In genomic region chr19:4190831-4191334, GRCm38 (mm10) we compare ENCODE assay signal across 8 mouse cellular contexts. TPM values are rescaled to one million over a fixed set of nuclear protein-coding genes. Genes with fewer than 3 reads are reported as not detected.
DNase-seq lines count a peak whose midpoint lies in the region; ATAC-seq and TF ChIP-seq lines count a peak whose summit lies in the region.

Gene Tbc1d10c, minus strand, starts transcription at chr19:4191284.

- H3K4me2 ChIP-seq in limb, embryonic 15.5 days: peak within 1 kb of the TSS; percentile 76
- H3K4me2 ChIP-seq in midbrain, embryonic 16.5 days (ENCODE audit: low read length): peak within 1 kb of the TSS; percentile 75

- H3K9me3 ChIP-seq in limb, embryonic 15.5 days: no peaks in the 10 kb centered on the region
- no peaks in the 10 kb centered on the region for H3K9me3 ChIP-seq in midbrain, embryonic 16.5 days (replicated peaks; ENCODE audit: control insufficient read depth, low read length, poor library complexity, severe bottlenecking)

- TF ChIP-seq POLR2A in testis, adult 2 months (IDR thresholded peaks at IDR 0.05; ENCODE audit: control insufficient read depth, low read depth, low read length): no peak

- peak within 1 kb of the TSS; percentile 91 for H3K4me3 ChIP-seq in testis, adult 2 months (ENCODE audit: control insufficient read depth, low read depth, low read length)
- peak within 1 kb of the TSS; percentile 89 for H3K4me3 ChIP-seq in limb, embryonic 15.5 days
- peak within 1 kb of the TSS; percentile 95 for H3K4me3 ChIP-seq in midbrain, embryonic 16.5 days (ENCODE audit: low read depth, low read length)

- 51% methylated on average over 4 of the region's 4 CpGs for WGBS in limb, embryonic 15.5 days
- 74% methylated on average over 4 of the region's 4 CpGs for WGBS in midbrain, embryonic 16.5 days

- intact Hi-C loops in left cerebral cortex, postnatal 25 days (cut with DNase I): no loop called here

- H3K36me3 ChIP-seq in testis, adult 2 months (ENCODE audit: control insufficient read depth, insufficient read depth, low read length): no peaks in the 10 kb centered on the region
- H3K36me3 ChIP-seq in limb, embryonic 15.5 days: peaks cover 27% of the 10 kb centered on the region
- H3K36me3 ChIP-seq in midbrain, embryonic 16.5 days (ENCODE audit: control insufficient read depth, insufficient read depth, low read length): peaks cover 11% of the 10 kb centered on the region

- H3K27ac ChIP-seq in testis, adult 2 months (ENCODE audit: control insufficient read depth, insufficient read depth, low read depth, low read length): peak within 1 kb of the TSS; percentile 75
- peak within 1 kb of the TSS; percentile 98 for H3K27ac ChIP-seq in limb, embryonic 15.5 days
- peak within 1 kb of the TSS; percentile 89 for H3K27ac ChIP-seq in midbrain, embryonic 16.5 days (ENCODE audit: low read length)

- ATAC-seq in granulocyte monocyte progenitor cell, adult 5-6 weeks (replicated peaks; ENCODE audit: poor library complexity, severe bottlenecking): peak; percentile 62
- ATAC-seq in limb, embryonic 15.5 days (ENCODE audit: insufficient number of reproducible peaks, low FRiP score, low TSS enrichment, low read depth): no peak
- no peak for ATAC-seq in midbrain, embryonic 16.5 days

- DNase-seq in testis, postnatal 14 days (ENCODE audit: low spot score): no peak
- peak; percentile 88 to 96 for DNase-seq in thymus, postnatal 36 days
- no peak for DNase-seq in urinary bladder, postnatal 10 days (ENCODE audit: low spot score)
- no peak for DNase-seq in left cerebral cortex, postnatal 25 days (ENCODE audit: low spot score in 2 of 2)

- H3K4me1 ChIP-seq in testis, adult 2 months (ENCODE audit: control insufficient read depth, insufficient read depth, low read length): peaks cover 11% of the 10 kb centered on the region
- peaks cover 42% of the 10 kb centered on the region for H3K4me1 ChIP-seq in limb, embryonic 15.5 days
- peaks cover 13% of the 10 kb centered on the region for H3K4me1 ChIP-seq in midbrain, embryonic 16.5 days (ENCODE audit: control insufficient read depth, insufficient read depth, low read length)

- TF ChIP-seq CTCF in testis, adult 2 months (IDR thresholded peaks at IDR 0.05; ENCODE audit: control insufficient read depth, insufficient read depth, insufficient replicate concordance, low read depth, low read length): no peak

- H3K27me3 ChIP-seq in testis, adult 2 months (ENCODE audit: control insufficient read depth, insufficient read depth, low read length): no peaks in the 10 kb centered on the region
- H3K27me3 ChIP-seq in limb, embryonic 15.5 days: no peaks in the 10 kb centered on the region
- H3K27me3 ChIP-seq in midbrain, embryonic 16.5 days (ENCODE audit: control insufficient read depth, insufficient read depth, low read depth, low read length): no peaks in the 10 kb centered on the region

- peak within 1 kb of the TSS; percentile 96 for H3K9ac ChIP-seq in limb, embryonic 15.5 days
- H3K9ac ChIP-seq in midbrain, embryonic 16.5 days (ENCODE audit: low read depth, low read length): peak within 1 kb of the TSS; percentile 98

RNA-seq across cellular contexts. Expression of gene Tbc1d10c, which starts in this region (rescaled TPM):
- 0.98 and 1.3 TPM in 2 replicates for polyA plus RNA-seq in testis, adult 2 months (2012; rRNA removed)
- 41.1 and 50.1 TPM in 2 replicates for total RNA-seq in granulocyte monocyte progenitor cell, adult 5-6 weeks (2014; fragmentation: Nextera tagmentation)
- total RNA-seq in granulocyte monocyte progenitor cell, adult 5-6 weeks (2017): 11.3 and 18.4 TPM in 2 replicates
- 3.9 and 4.5 TPM in 2 replicates for polyA plus RNA-seq in limb, embryonic 15.5 days (2015; fragmentation: Nextera tagmentation; extraction: Ambion mirVana)
- polyA plus RNA-seq in midbrain, embryonic 16.5 days (2015; fragmentation: Nextera tagmentation; extraction: Ambion mirVana): 0.58 and 0.67 TPM in 2 replicates
- 1 to 10 TPM; 1.3 to 2.0 TPM for total RNA-seq in left cerebral cortex, postnatal 25 days (2021)

Comparison
In these comparisons a context has a peak if more than half of its experiments do, and no peak if none do; other contexts are left out.
1. RNA of gene Tbc1d10c (total RNA-seq): 11.3 to 50.1 TPM in granulocyte monocyte progenitor cell, adult 5-6 weeks; 1.3 to 2.0 TPM in left cerebral cortex, postnatal 25 days; every median in the first group is over 4 times any median in the second.
2. DNase-seq: peak in thymus, postnatal 36 days (2 of 2); none in testis, postnatal 14 days (single experiment), urinary bladder, postnatal 10 days (single experiment) and left cerebral cortex, postnatal 25 days (0 of 2).
3. Peak in every context shown above with its lines, with median percentiles within 50 percentile points of each other: H3K27ac ChIP-seq and H3K4me3 ChIP-seq.